Mouse (Mus musculus): ENCODE data around the gene A930017K11Rik. TPM values are rescaled to one million over a fixed set of nuclear protein-coding genes. Genes with fewer than 3 reads are reported as not detected.
A peak's percentile ranks its signal among the peaks of the same experiment; 100 is the strongest.

The A930017K11Rik gene
- polyA plus RNA-seq (2016; fragmentation: Nextera tagmentation; extraction: Ambion mirVana), result 0.09 and 0.14 TPM in 2 replicates

- WGBS, result 3% methylated on average over 58 of the region's 58 CpGs
- DNase-seq (ENCODE audit: extremely low spot score, low spot score), result no peak
- H3K27me3 ChIP-seq (ENCODE audit: poor library complexity, severe bottlenecking), result peaks cover 62% of the 10 kb centered on the region
These were observed at the start of gene A930017K11Rik for GRCm38 (mm10) chr17:25951803-25952623. Gene A930017K11Rik, minus strand, starts transcription at chr17:25952565.

GRCm38 (mm10) chr17:25998425-25998824 lies 46.1 kb upstream of the A930017K11Rik start:
- no peak for DNase-seq (ENCODE audit: extremely low spot score, low spot score)
- no peak overlapping the region for H3K4me3 ChIP-seq

More at GRCm38 (mm10) chr17:25951803-25952623, at the start of gene A930017K11Rik:
- Histone ChIP-seq H3K27ac (no peak within 1 kb of the TSS), H3K36me3 (replicated peaks) (no peaks in the 10 kb centered on the region), H3K4me3 (peak within 1 kb of the TSS; percentile 52), H3K9me3 (no peaks in the 10 kb centered on the region), H3K4me1 (peaks cover 22% of the 10 kb centered on the region)

GRCm38 (mm10) chr17:25993489-25993888 lies 41.1 kb upstream of the A930017K11Rik start:
- H3K9me3 ChIP-seq, result no peaks in the 10 kb centered on the region
- H3K4me1 ChIP-seq, result no peaks in the 10 kb centered on the region
- no peak for DNase-seq (ENCODE audit: extremely low spot score, low spot score)
- H3K36me3 ChIP-seq (replicated peaks), result peaks cover 92% of the 10 kb centered on the region
- no peaks in the 10 kb centered on the region for H3K27me3 ChIP-seq (ENCODE audit: poor library complexity, severe bottlenecking)
- no peak overlapping the region for H3K4me3 ChIP-seq
- WGBS, result 89% methylated on average over 3 of the region's 3 CpGs
- H3K27ac ChIP-seq, result no peak overlapping the region

More at GRCm38 (mm10) chr17:25998425-25998824, 46.1 kb upstream of the A930017K11Rik start:
- Histone ChIP-seq H3K4me1 (no peaks in the 10 kb centered on the region), H3K9me3 (no peaks in the 10 kb centered on the region), H3K27me3 (ENCODE audit: poor library complexity, severe bottlenecking) (no peaks in the 10 kb centered on the region), H3K36me3 (replicated peaks) (peaks cover 83% of the 10 kb centered on the region), H3K27ac (no peak overlapping the region)
- WGBS, result 92% methylated on average over 11 of the region's 11 CpGs

- H3K4me3 ChIP-seq, result no peak overlapping the region
- WGBS, result 97% methylated on average over 4 of the region's 4 CpGs
- no peak overlapping the region for H3K27ac ChIP-seq
- H3K4me1 ChIP-seq, result no peaks in the 10 kb centered on the region
- no peaks in the 10 kb centered on the region for H3K27me3 ChIP-seq (ENCODE audit: poor library complexity, severe bottlenecking)
- H3K9me3 ChIP-seq, result no peaks in the 10 kb centered on the region
- no peak for DNase-seq (ENCODE audit: extremely low spot score, low spot score)
- peaks cover 90% of the 10 kb centered on the region for H3K36me3 ChIP-seq (replicated peaks)
These were observed 39.9 kb upstream of the A930017K11Rik start for GRCm38 (mm10) chr17:25992274-25992673.

- WGBS, result 90% methylated on average over 5 of the region's 5 CpGs
- H3K36me3 ChIP-seq (replicated peaks), result peaks cover 73% of the 10 kb centered on the region
These were observed 38.0 kb upstream of the A930017K11Rik start for GRCm38 (mm10) chr17:25990331-25990730.

GRCm38 (mm10) chr17:25985306-25986294 lies 33.2 kb upstream of the A930017K11Rik start, which contains the start of gene Capn15:
Gene Capn15, minus strand, starts transcription at chr17:25985796.
- WGBS, result under 1% methylated on average over 91 of the region's 91 CpGs
- H3K36me3 ChIP-seq (replicated peaks), result peaks cover 39% of the 10 kb centered on the region

More at GRCm38 (mm10) chr17:25990331-25990730, 38.0 kb upstream of the A930017K11Rik start:
- H3K27me3 ChIP-seq (ENCODE audit: poor library complexity, severe bottlenecking), result no peaks in the 10 kb centered on the region
- no peak for DNase-seq (ENCODE audit: extremely low spot score, low spot score)
- no peak overlapping the region for H3K4me3 ChIP-seq
- peaks cover 8% of the 10 kb centered on the region for H3K4me1 ChIP-seq
- no peak overlapping the region for H3K27ac ChIP-seq
- no peaks in the 10 kb centered on the region for H3K9me3 ChIP-seq

GRCm38 (mm10) chr17:25984556-25985305 lies 32.4 kb upstream of the A930017K11Rik start:
- H3K36me3 ChIP-seq (replicated peaks), result peaks cover 30% of the 10 kb centered on the region
- no peaks in the 10 kb centered on the region for H3K27me3 ChIP-seq (ENCODE audit: poor library complexity, severe bottlenecking)
- DNase-seq (ENCODE audit: extremely low spot score, low spot score), result no peak
- H3K27ac ChIP-seq, result peak overlapping the region; percentile 93
- H3K4me3 ChIP-seq, result peak overlapping the region; percentile 82
- no peaks in the 10 kb centered on the region for H3K9me3 ChIP-seq
- H3K4me1 ChIP-seq, result peaks cover 38% of the 10 kb centered on the region
- WGBS, result 14% methylated on average over 17 of the region's 17 CpGs

More at GRCm38 (mm10) chr17:25985306-25986294, 33.2 kb upstream of the A930017K11Rik start, which contains the start of gene Capn15:
- Histone ChIP-seq H3K9me3 (no peaks in the 10 kb centered on the region), H3K4me3 (peak within 1 kb of the TSS; percentile 82), H3K27ac (peak within 1 kb of the TSS; percentile 93), H3K4me1 (peaks cover 31% of the 10 kb centered on the region), H3K27me3 (ENCODE audit: poor library complexity, severe bottlenecking) (no peaks in the 10 kb centered on the region)
- peak; percentile 93 for DNase-seq (ENCODE audit: extremely low spot score, low spot score)

- Histone ChIP-seq H3K4me1 (peaks cover 38% of the 10 kb centered on the region), H3K27ac (0 out of 2 replicates have a peak overlapping the region, but pooled peaks have one; percentile 93)
- WGBS, result 91% methylated on average over 1 of the region's 1 CpGs
These were observed 31.7 kb upstream of the A930017K11Rik start for GRCm38 (mm10) chr17:25984066-25984465.

GRCm38 (mm10) chr17:25982913-25983312 lies 30.5 kb upstream of the A930017K11Rik start:
- no peak for DNase-seq (ENCODE audit: extremely low spot score, low spot score)
- 91% methylated on average over 3 of the region's 3 CpGs for WGBS
- H3K4me3 ChIP-seq, result no peak overlapping the region
- H3K9me3 ChIP-seq, result no peaks in the 10 kb centered on the region
- H3K27ac ChIP-seq, result no peak overlapping the region
- peaks cover 21% of the 10 kb centered on the region for H3K36me3 ChIP-seq (replicated peaks)
- H3K27me3 ChIP-seq (ENCODE audit: poor library complexity, severe bottlenecking), result no peaks in the 10 kb centered on the region
- H3K4me1 ChIP-seq, result peaks cover 38% of the 10 kb centered on the region

More at GRCm38 (mm10) chr17:25984066-25984465, 31.7 kb upstream of the A930017K11Rik start:
- no peaks in the 10 kb centered on the region for H3K9me3 ChIP-seq
- peaks cover 25% of the 10 kb centered on the region; the same call in 1 of the 2 replicates for H3K36me3 ChIP-seq (replicated peaks)
- no peaks in the 10 kb centered on the region for H3K27me3 ChIP-seq (ENCODE audit: poor library complexity, severe bottlenecking)
- no peak for DNase-seq (ENCODE audit: extremely low spot score, low spot score)
- peak overlapping the region; percentile 82 for H3K4me3 ChIP-seq

- H3K9me3 ChIP-seq, result no peaks in the 10 kb centered on the region
- H3K4me1 ChIP-seq, result peaks cover 30% of the 10 kb centered on the region
- no peak for DNase-seq (ENCODE audit: extremely low spot score, low spot score)
- no peak overlapping the region; the same call in 1 of the 2 replicates for H3K4me3 ChIP-seq
- H3K27ac ChIP-seq, result no peak overlapping the region
- H3K36me3 ChIP-seq (replicated peaks), result peaks cover 22% of the 10 kb centered on the region
- H3K27me3 ChIP-seq (ENCODE audit: poor library complexity, severe bottlenecking), result no peaks in the 10 kb centered on the region
- 85% methylated on average over 5 of the region's 5 CpGs for WGBS
These were observed 28.5 kb upstream of the A930017K11Rik start for GRCm38 (mm10) chr17:25980854-25981253.

GRCm38 (mm10) chr17:25979829-25980738 lies 27.7 kb upstream of the A930017K11Rik start:
- H3K27me3 ChIP-seq (ENCODE audit: poor library complexity, severe bottlenecking), result no peaks in the 10 kb centered on the region
- H3K4me3 ChIP-seq, result no peak overlapping the region
- 92% methylated on average over 5 of the region's 5 CpGs for WGBS
- no peaks in the 10 kb centered on the region for H3K9me3 ChIP-seq
- peaks cover 30% of the 10 kb centered on the region for H3K4me1 ChIP-seq
- no peak for DNase-seq (ENCODE audit: extremely low spot score, low spot score)
- peaks cover 23% of the 10 kb centered on the region for H3K36me3 ChIP-seq (replicated peaks)
- H3K27ac ChIP-seq, result no peak overlapping the region

Measured in forebrain, embryonic 10.5 days (tissue).